Mouse (Mus musculus) CD4-positive, CD25-positive, alpha-beta regulatory T cell (primary cell): Measurements from ENCODE around the gene Stk31. TPM values are rescaled to one million over a fixed set of nuclear protein-coding genes. Genes with fewer than 3 reads are reported as not detected.

Experiments used
- polyA plus RNA-seq: library from polyadenylated mRNA; unstranded; fragments of 100-300 nt; shearing (Covaris generic); gene quantifications from one replicate; pipeline ENCODE4 v1.2.1, GENCODE M21; 2017

Stk31 gene
- 0.19 TPM for polyA plus RNA-seq

DNA sequence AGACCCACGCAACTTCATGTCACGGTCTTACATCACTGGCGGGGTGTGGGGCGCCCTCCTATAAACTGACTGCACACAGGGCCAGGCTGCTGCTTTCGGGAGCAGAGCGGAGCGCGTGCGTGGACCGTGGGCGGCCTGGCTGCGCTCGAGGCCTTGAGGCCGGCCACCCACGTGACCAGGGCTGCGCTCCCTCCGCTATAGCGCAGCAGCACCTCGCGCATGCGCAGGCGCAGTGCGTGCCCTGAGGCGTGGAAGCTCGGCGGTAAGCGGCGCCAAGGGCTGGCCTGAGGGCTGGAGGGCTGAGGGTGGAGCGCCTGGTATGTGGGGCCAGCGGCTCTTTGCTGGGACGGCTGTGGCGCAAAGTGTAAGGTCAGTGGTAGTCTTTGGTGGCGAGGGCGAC lies at the start of gene Stk31:
TSS of gene Stk31 (plus strand) at position 289 of the 400 bp plus-strand sequence.

DNA sequence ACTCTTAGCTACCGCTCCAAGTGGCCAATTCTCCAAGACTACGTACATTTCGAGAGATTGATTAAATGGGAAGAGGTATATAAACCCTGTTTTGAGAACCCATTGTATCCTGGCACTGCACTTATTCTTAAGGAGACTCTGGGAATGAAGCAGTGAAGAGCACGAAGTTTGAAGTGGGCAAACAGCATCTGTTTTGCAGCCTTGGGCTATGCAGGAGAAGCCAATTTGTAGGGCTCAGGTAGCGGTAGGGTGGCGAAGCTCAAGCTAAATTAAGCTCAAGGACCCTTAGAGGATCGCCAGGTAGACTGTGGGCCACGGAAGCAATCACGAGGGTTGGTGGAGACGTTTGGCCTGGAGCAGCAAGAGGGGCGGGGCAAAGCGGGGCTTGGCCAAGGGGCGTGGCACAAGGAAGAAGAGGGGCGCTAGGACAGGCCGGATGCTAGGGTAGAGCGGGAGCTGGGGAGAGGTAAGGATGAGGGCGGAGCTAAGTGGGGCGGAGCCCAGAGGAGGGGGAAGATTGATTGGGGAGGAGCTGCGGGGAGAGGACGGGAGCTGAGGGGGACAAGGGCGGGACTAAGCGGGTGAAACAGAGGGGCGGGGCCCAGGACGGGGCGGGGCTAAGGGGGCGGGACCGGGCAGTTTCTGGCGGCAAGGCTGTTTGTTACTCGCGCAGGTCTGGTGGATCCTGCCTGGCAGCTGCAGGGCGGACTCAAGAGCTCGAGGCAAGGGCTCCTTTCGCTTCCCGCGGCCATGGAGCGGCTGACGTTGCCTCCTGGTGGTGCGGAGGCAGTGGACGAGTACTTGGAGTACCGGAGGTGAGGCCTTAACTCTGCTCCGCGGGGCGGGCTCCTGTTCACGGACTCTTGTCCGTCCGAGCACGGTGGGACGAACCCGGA lies 28.0 kb upstream of the Stk31 start, which contains the start of gene Fam221a:
TSS of gene Fam221a (plus strand) at position 581 of the 896 bp plus-strand sequence.

Other genes starting within 250 kb of the Stk31 start
- 4.4 TPM for gene Igf2bp3, start 180.6 kb upstream of the Stk31 start, polyA plus RNA-seq
- gene Tra2a, start 131.6 kb upstream of the Stk31 start, polyA plus RNA-seq: 52.0 TPM
- gene Ccdc126, start 76.3 kb upstream of the Stk31 start, polyA plus RNA-seq: 18.0 TPM
- 4.4 TPM for gene Fam221a, start 27.9 kb upstream of the Stk31 start, polyA plus RNA-seq